Mouse (Mus musculus) kidney, postnatal 25 days (tissue): ENCODE data around the gene Atp8b5.
A peak's percentile ranks its signal among the peaks of the same experiment; 100 is the strongest.

ENCODE experiments used
- DNase-seq, 2 experiments: peaks; one replicate each; pipeline ENCODE4 v3.0.0; 2021; ENCODE audit warnings: mixed read lengths in 2 of 2

The Atp8b5 gene

GRCm38 (mm10) chr4:43384083-43384460 is 117.1 kb downstream of the Atp8b5 start:
- peak in 1 of 2 experiments; percentile 37 for DNase-seq

GRCm38 (mm10) chr4:43384541-43384940 is 117.6 kb downstream of the Atp8b5 start:
- no peak for DNase-seq

- no peak for DNase-seq
These were observed 120.0 kb downstream of the Atp8b5 start for GRCm38 (mm10) chr4:43386932-43387331.

GRCm38 (mm10) chr4:43389390-43389789 is 122.4 kb downstream of the Atp8b5 start:
- DNase-seq: no peak

GRCm38 (mm10) chr4:43389845-43390440 is 123.0 kb downstream of the Atp8b5 start:
- DNase-seq: peak in 1 of 2 experiments; percentile 55

- DNase-seq: peak in 1 of 2 experiments; percentile 28
These were observed 124.6 kb downstream of the Atp8b5 start for GRCm38 (mm10) chr4:43391521-43392050.

- peak; percentile 89 to 95 for DNase-seq
These were observed 127.5 kb downstream of the Atp8b5 start for GRCm38 (mm10) chr4:43394345-43394891.

- peak in 1 of 2 experiments; percentile 12 for DNase-seq
These were observed 128.2 kb downstream of the Atp8b5 start for GRCm38 (mm10) chr4:43395147-43395546.

- peak in 1 of 2 experiments; percentile 26 for DNase-seq
These were observed 128.9 kb downstream of the Atp8b5 start for GRCm38 (mm10) chr4:43395836-43396235.

GRCm38 (mm10) chr4:43396381-43396780 is 129.4 kb downstream of the Atp8b5 start:
- peak in 1 of 2 experiments; percentile 11 for DNase-seq

GRCm38 (mm10) chr4:43398014-43398413 is 131.1 kb downstream of the Atp8b5 start:
- DNase-seq: peak in 1 of 2 experiments; percentile 24

GRCm38 (mm10) chr4:43398829-43399331 is 131.9 kb downstream of the Atp8b5 start:
- DNase-seq: peak; percentile 63 to 69

- DNase-seq: peak; percentile 40 to 63
These were observed 132.6 kb downstream of the Atp8b5 start for GRCm38 (mm10) chr4:43399391-43400131.

GRCm38 (mm10) chr4:43400976-43401375 is 134.0 kb downstream of the Atp8b5 start:
- peak in 1 of 2 experiments; percentile 54 for DNase-seq

GRCm38 (mm10) chr4:43401486-43401885 is 134.5 kb downstream of the Atp8b5 start:
- DNase-seq: no peak

- peak in 1 of 2 experiments; percentile 50 for DNase-seq
These were observed 135.3 kb downstream of the Atp8b5 start for GRCm38 (mm10) chr4:43402212-43402611.

GRCm38 (mm10) chr4:43404697-43405096 is 137.7 kb downstream of the Atp8b5 start:
- peak in 1 of 2 experiments; percentile 31 for DNase-seq

- peak; percentile 84 to 94 for DNase-seq
These were observed 139.4 kb downstream of the Atp8b5 start for GRCm38 (mm10) chr4:43406162-43406971.

- peak in 1 of 2 experiments; percentile 29 for DNase-seq
These were observed 140.3 kb downstream of the Atp8b5 start for GRCm38 (mm10) chr4:43407071-43407920.

GRCm38 (mm10) chr4:43414761-43415160 is 147.8 kb downstream of the Atp8b5 start:
- DNase-seq: peak in 1 of 2 experiments; percentile 32
